Mouse (Mus musculus) limb, embryonic 10.5 days (tissue): ENCODE measurements around the gene Slc9a8. TPM values are rescaled to one million over a fixed set of nuclear protein-coding genes. Genes with fewer than 3 reads are reported as not detected.
A peak's percentile ranks its signal among the peaks of the same experiment; 100 is the strongest.

Experiments
- DNase-seq: peaks from one replicate; pipeline ENCODE4 v3.0.0-alpha.2; 2017; ENCODE audit warnings: low spot score
- H3K27ac ChIP-seq: fragments of 300-500 bp; sonication (generic); 2 replicates; pipeline ENCODE4 v1.5.1; 2016; ENCODE audit warnings: mild to moderate bottlenecking
- H3K27me3 ChIP-seq: fragments of 300-500 bp; sonication (generic); 2 replicates; pipeline ENCODE4 v1.6.1; 2016; ENCODE audit warnings: low read depth, mild to moderate bottlenecking; ENCODE audit not compliant: poor library complexity, severe bottlenecking
- H3K36me3 ChIP-seq: fragments of 300-500 bp; sonication (generic); 2 replicates; pipeline ENCODE4 v1.6.1; 2016; ENCODE audit warnings: mild to moderate bottlenecking, moderate library complexity
- H3K4me1 ChIP-seq: fragments of 300-500 bp; sonication (generic); 2 replicates; pipeline ENCODE4 v1.6.1; 2016
- H3K4me3 ChIP-seq: fragments of 300-500 bp; sonication (generic); 2 replicates; pipeline ENCODE4 v1.5.1; 2016; ENCODE audit warnings: mild to moderate bottlenecking, moderate library complexity
- H3K9me3 ChIP-seq: fragments of 300-500 bp; sonication (generic); replicated peaks from 2 replicates; pipeline ENCODE4 v1.6.1; 2016; ENCODE audit warnings: mild to moderate bottlenecking
- WGBS: fragments of 180-500 bp; shearing (Covaris S2); methylation state at CpG from one replicate; pipeline ENCODE4 v1.1.7; 2016; 5-methylcytosine and 5-hydroxymethylcytosine counted together
- polyA plus RNA-seq: library from polyadenylated mRNA; unstranded; fragments of >200 nt; fragmentation: Nextera tagmentation; extraction: Ambion mirVana; gene quantifications from 2 replicates; pipeline ENCODE4 v1.2.1, GENCODE M21; 2016

Slc9a8 gene
- polyA plus RNA-seq = 28.2 and 32.0 TPM in 2 replicates

GRCm38 (mm10) chr2:167421330-167422149 is at the start of gene Slc9a8:
Slc9a8 (plus strand) TSS chr2:167421712.
- Histone ChIP-seq H3K36me3 (peaks cover 30% of the 10 kb centered on the region), H3K27me3 (no peaks in the 10 kb centered on the region), H3K9me3 (no peaks in the 10 kb centered on the region), H3K27ac (peak within 1 kb of the TSS; percentile 99), H3K4me3 (peak within 1 kb of the TSS; percentile 87), H3K4me1 (peaks cover 18% of the 10 kb centered on the region)
- WGBS = under 1% methylated on average over 66 of the region's 66 CpGs
- DNase-seq = peak; percentile 98

- 88% methylated on average over 5 of the region's 5 CpGs for WGBS
- Histone ChIP-seq H3K36me3 (no peaks in the 10 kb centered on the region), H3K9me3 (no peaks in the 10 kb centered on the region), H3K4me1 (peaks cover 7% of the 10 kb centered on the region; the same call in 1 of the 2 replicates), H3K4me3 (no peak overlapping the region), H3K27me3 (no peaks in the 10 kb centered on the region), H3K27ac (no peak overlapping the region)
- DNase-seq = no peak
These were observed 48.2 kb upstream of the Slc9a8 start for GRCm38 (mm10) chr2:167373266-167373665.

DNA sequence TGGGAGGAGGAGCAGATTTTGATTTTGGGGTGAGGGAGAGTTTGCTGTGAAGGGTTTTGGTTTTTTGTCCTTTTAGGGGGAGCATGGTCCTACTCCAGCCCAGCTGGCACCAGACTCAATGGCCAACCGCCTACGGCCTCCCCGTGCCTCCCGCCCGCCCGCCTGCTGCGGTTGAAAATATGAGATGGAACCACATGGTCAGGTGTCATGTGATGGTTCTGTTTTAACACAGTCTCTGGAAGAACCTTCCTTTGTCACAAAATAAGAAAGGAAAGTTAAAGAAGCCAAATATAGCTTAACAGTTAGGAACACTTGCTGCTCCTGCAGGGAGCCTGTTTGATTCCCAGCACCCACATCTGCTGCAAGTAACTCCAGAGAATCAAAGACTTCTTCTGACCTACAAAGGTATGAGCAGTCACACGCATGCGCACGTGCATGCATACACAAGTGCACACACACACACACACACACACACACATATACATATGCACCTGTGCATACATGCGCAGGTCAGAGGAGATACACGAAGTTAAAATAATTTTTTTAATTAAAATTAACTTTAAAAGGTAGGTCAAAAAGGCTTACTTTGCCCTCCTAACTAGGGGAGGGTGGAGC is 47.2 kb upstream of the Slc9a8 start:
- DNase-seq = no peak
- peaks cover 11% of the 10 kb centered on the region; the same call in 1 of the 2 replicates for H3K4me1 ChIP-seq
- H3K27ac ChIP-seq = no peak overlapping the region
- no peaks in the 10 kb centered on the region for H3K9me3 ChIP-seq
- no peaks in the 10 kb centered on the region for H3K27me3 ChIP-seq
- no peaks in the 10 kb centered on the region for H3K36me3 ChIP-seq
- WGBS = 94% methylated on average over 12 of the region's 12 CpGs
- H3K4me3 ChIP-seq = no peak overlapping the region

- no peaks in the 10 kb centered on the region for H3K9me3 ChIP-seq
- H3K27me3 ChIP-seq = no peaks in the 10 kb centered on the region
- no peak for DNase-seq
- H3K27ac ChIP-seq = no peak overlapping the region
- H3K4me1 ChIP-seq = peaks cover 11% of the 10 kb centered on the region; the same call in 1 of the 2 replicates
- no peak overlapping the region for H3K4me3 ChIP-seq
- 85% methylated on average over 9 of the region's 9 CpGs for WGBS
- no peaks in the 10 kb centered on the region for H3K36me3 ChIP-seq
These were observed 46.4 kb upstream of the Slc9a8 start for GRCm38 (mm10) chr2:167375135-167375534.

- Histone ChIP-seq H3K27me3 (no peaks in the 10 kb centered on the region), H3K4me3 (no peak overlapping the region), H3K4me1 (peaks cover 11% of the 10 kb centered on the region; the same call in 1 of the 2 replicates), H3K36me3 (no peaks in the 10 kb centered on the region), H3K27ac (no peak overlapping the region), H3K9me3 (no peaks in the 10 kb centered on the region)
- WGBS = 98% methylated on average over 5 of the region's 5 CpGs
- no peak for DNase-seq
These were observed 45.8 kb upstream of the Slc9a8 start for GRCm38 (mm10) chr2:167375688-167376087.

DNA sequence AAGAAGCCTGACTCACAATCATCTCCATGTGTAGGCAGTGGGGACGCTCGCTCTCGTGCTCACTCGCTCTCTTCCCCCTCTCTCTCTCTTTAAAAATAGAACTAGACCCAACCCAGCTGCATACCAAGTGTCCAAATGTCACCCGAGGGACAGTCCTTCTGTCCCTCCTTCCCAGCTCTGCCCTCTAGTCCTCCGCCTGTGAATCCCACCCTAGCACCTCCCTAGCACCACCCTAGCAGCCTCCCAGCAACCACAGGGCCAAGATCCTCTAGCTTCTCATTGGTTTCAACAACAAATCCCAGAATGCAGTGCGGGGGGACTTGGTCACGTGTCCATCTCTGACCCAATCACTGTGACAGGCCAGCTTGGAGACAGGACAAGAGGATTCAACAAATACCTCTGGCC is 45.4 kb upstream of the Slc9a8 start:
- H3K36me3 ChIP-seq = no peaks in the 10 kb centered on the region
- 86% methylated on average over 8 of the region's 8 CpGs for whole genome bisulfite sequencing
- DNase-seq = no peak
- no peaks in the 10 kb centered on the region for H3K9me3 ChIP-seq
- H3K27me3 ChIP-seq = no peaks in the 10 kb centered on the region
- H3K4me1 ChIP-seq = peaks cover 11% of the 10 kb centered on the region; the same call in 1 of the 2 replicates
- H3K4me3 ChIP-seq = no peak overlapping the region
- no peak overlapping the region for H3K27ac ChIP-seq

DNA sequence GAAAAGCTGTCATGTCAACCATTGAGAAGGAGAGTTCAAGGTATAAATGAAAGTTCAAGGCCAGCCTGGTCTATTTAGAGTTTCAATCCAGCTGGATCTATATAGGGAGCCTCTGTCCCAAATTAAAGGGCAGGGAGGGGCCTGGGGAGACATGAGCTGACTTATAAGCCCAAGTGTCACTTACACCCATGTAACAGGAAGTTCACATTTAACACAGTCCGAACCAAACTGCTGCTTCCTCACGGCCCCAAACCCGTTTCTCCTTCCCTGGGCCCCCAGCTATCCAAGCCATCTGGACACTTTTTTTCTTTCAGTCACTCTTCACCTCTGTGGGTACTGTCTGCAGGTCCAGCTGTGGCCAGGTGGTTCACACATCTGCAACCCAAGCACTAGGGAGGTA is 43.8 kb upstream of the Slc9a8 start:
- Histone ChIP-seq H3K9me3 (no peaks in the 10 kb centered on the region), H3K4me3 (no peak overlapping the region), H3K4me1 (peaks cover 11% of the 10 kb centered on the region; the same call in 1 of the 2 replicates), H3K27ac (no peak overlapping the region), H3K36me3 (no peaks in the 10 kb centered on the region), H3K27me3 (no peaks in the 10 kb centered on the region)
- no peak for DNase-seq
- WGBS = 34% methylated on average over 3 of the region's 3 CpGs

DNA sequence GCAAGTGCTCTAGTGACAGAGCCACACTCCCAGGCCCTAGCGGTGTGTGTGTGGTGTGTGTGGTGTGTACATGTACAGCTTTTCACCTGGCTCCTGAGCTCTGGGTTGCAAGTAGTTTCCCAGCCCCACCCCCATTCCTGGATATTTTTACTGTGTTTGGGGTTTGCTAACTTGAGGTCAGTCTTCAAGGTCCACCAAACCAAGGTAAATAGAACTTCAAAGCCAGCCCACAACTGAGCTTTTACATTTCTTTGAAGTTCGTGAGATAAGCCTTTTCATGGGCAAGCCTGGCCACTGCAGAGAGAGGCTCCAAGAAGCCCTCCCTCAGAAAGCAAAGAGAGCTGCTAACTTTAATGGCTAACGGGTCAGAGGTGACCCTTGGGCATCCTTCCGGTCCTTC is 42.5 kb upstream of the Slc9a8 start:
- H3K4me3 ChIP-seq = no peak overlapping the region
- H3K4me1 ChIP-seq = peaks cover 11% of the 10 kb centered on the region; the same call in 1 of the 2 replicates
- 18% methylated on average over 4 of the region's 4 CpGs for WGBS
- no peak overlapping the region for H3K27ac ChIP-seq
- no peaks in the 10 kb centered on the region for H3K36me3 ChIP-seq
- DNase-seq = no peak
- H3K27me3 ChIP-seq = no peaks in the 10 kb centered on the region
- H3K9me3 ChIP-seq = no peaks in the 10 kb centered on the region

GRCm38 (mm10) chr2:167380615-167381285 is 40.8 kb upstream of the Slc9a8 start:
- Histone ChIP-seq H3K27ac (no peak overlapping the region), H3K4me1 (peaks cover 11% of the 10 kb centered on the region; the same call in 1 of the 2 replicates), H3K9me3 (no peaks in the 10 kb centered on the region), H3K27me3 (no peaks in the 10 kb centered on the region), H3K36me3 (no peaks in the 10 kb centered on the region), H3K4me3 (no peak overlapping the region)
- WGBS = 80% methylated on average over 7 of the region's 7 CpGs
- DNase-seq = no peak

- Histone ChIP-seq H3K4me1 (peaks cover 11% of the 10 kb centered on the region; the same call in 1 of the 2 replicates), H3K36me3 (no peaks in the 10 kb centered on the region), H3K4me3 (no peak overlapping the region), H3K27me3 (no peaks in the 10 kb centered on the region), H3K27ac (no peak overlapping the region), H3K9me3 (no peaks in the 10 kb centered on the region)
- DNase-seq = no peak
- WGBS = 84% methylated on average over 7 of the region's 7 CpGs
These were observed 39.9 kb upstream of the Slc9a8 start for GRCm38 (mm10) chr2:167381596-167381995.

DNA sequence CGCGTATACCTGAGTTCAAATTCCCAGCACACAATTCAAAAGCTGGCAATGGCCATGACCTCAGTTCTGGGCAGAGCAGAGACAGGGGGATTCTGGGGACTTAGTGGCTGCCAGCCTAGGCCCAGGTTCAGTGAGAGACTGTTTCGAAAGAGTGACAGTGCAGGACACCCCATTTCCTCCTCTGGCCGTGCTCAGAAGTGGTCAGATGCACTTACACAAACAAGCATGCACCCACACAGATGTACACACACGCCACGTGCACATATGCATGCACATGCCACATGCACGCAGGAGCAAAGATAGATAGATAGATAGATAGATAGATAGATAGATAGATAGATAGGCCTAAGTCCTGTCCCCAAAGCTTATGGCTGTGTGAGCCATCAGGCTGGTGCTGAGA is 39.1 kb upstream of the Slc9a8 start:
- WGBS = 86% methylated on average over 7 of the region's 7 CpGs
- Histone ChIP-seq H3K27ac (no peak overlapping the region), H3K36me3 (no peaks in the 10 kb centered on the region), H3K9me3 (no peaks in the 10 kb centered on the region), H3K4me3 (no peak overlapping the region), H3K27me3 (no peaks in the 10 kb centered on the region), H3K4me1 (peaks cover 9% of the 10 kb centered on the region; the same call in 1 of the 2 replicates)
- no peak for DNase-seq

- Histone ChIP-seq H3K27ac (no peak overlapping the region), H3K36me3 (no peaks in the 10 kb centered on the region), H3K27me3 (no peaks in the 10 kb centered on the region), H3K4me3 (no peak overlapping the region), H3K4me1 (peaks cover 3% of the 10 kb centered on the region; the same call in 1 of the 2 replicates), H3K9me3 (no peaks in the 10 kb centered on the region)
- WGBS = 86% methylated on average over 13 of the region's 13 CpGs
- no peak for DNase-seq
These were observed 37.8 kb upstream of the Slc9a8 start for GRCm38 (mm10) chr2:167383666-167384083.

GRCm38 (mm10) chr2:167386456-167386855 is 35.1 kb upstream of the Slc9a8 start:
- H3K27me3 ChIP-seq = no peaks in the 10 kb centered on the region
- no peaks in the 10 kb centered on the region for H3K9me3 ChIP-seq
- no peaks in the 10 kb centered on the region for H3K36me3 ChIP-seq
- no peak overlapping the region for H3K27ac ChIP-seq
- H3K4me1 ChIP-seq = no peaks in the 10 kb centered on the region
- WGBS = 87% methylated on average over 4 of the region's 4 CpGs
- DNase-seq = no peak
- no peak overlapping the region for H3K4me3 ChIP-seq
